Mouse (Mus musculus) forebrain, postnatal 0 days (tissue): Measurements from ENCODE around the gene Dlgap3. TPM values are rescaled to one million over a fixed set of nuclear protein-coding genes. Genes with fewer than 3 reads are reported as not detected.

Source experiments
- ATAC-seq: fragments of 200-750 bp; cut with Nextera tagmentation; 2 replicates; pipeline ENCODE4 v1.8.0; 2017; ENCODE audit warnings: mild to moderate bottlenecking, moderate library complexity
- DNase-seq: peaks from one replicate; pipeline ENCODE4 v3.0.0-alpha.2; 2015
- H3K27ac ChIP-seq: fragments of 300-500 bp; sonication (generic); 2 replicates; pipeline ENCODE4 v1.5.1; 2014; ENCODE audit warnings: low read depth, mild to moderate bottlenecking, antibody characterized with exemption, low read length, moderate library complexity, mixed read lengths
- H3K27me3 ChIP-seq: fragments of 300-500 bp; sonication (generic); 2 replicates; pipeline ENCODE4 v1.6.1; 2014; ENCODE audit warnings: mild to moderate bottlenecking, low read length, mixed read lengths; ENCODE audit not compliant: insufficient read depth
- H3K36me3 ChIP-seq: fragments of 300-500 bp; sonication (generic); 2 replicates; pipeline ENCODE4 v1.6.1; 2014; ENCODE audit warnings: mild to moderate bottlenecking, moderate library complexity; ENCODE audit not compliant: insufficient read depth
- H3K4me1 ChIP-seq: fragments of 300-500 bp; sonication (generic); 2 replicates; pipeline ENCODE4 v1.6.1; 2014; ENCODE audit warnings: antibody characterized with exemption; ENCODE audit not compliant: insufficient read depth
- H3K4me2 ChIP-seq: fragments of 300-500 bp; sonication (generic); 2 replicates; pipeline ENCODE4 v1.6.1; 2014; ENCODE audit warnings: low read depth, mild to moderate bottlenecking, moderate library complexity
- H3K4me3 ChIP-seq: fragments of 300-500 bp; sonication (generic); 2 replicates; pipeline ENCODE4 v1.5.1; 2014; ENCODE audit warnings: low read depth, low read length, mixed read lengths
- H3K9ac ChIP-seq: fragments of 300-500 bp; sonication (generic); 2 replicates; pipeline ENCODE4 v1.6.1; 2014; ENCODE audit warnings: mild to moderate bottlenecking
- H3K9me3 ChIP-seq: fragments of 300-500 bp; sonication (generic); 2 replicates; pipeline ENCODE4 v1.6.1; 2016; ENCODE audit warnings: low read length
- CTCF ChIP-seq: sonication (generic); IDR thresholded peaks from 2 replicates; pipeline ENCODE4 v1.5.1; 2016; ENCODE audit warnings: antibody characterized with exemption, control low read depth, low read depth
- WGBS: fragments of 180-500 bp; shearing (Covaris S2); extraction: QIAGEN DNeasy Blood & Tissue Kit; methylation state at CpG from one replicate; pipeline ENCODE4 v1.1.7; 2014; 5-methylcytosine and 5-hydroxymethylcytosine counted together
- polyA plus RNA-seq: library from polyadenylated mRNA; unstranded; fragments of >200 nt; fragmentation: Nextera tagmentation; extraction: Ambion mirVana; gene quantifications from 2 replicates; pipeline ENCODE4 v1.2.1, GENCODE M21; 2015
- total RNA-seq: library from RNA; depleted of rRNA; stranded (reverse); fragments of >200 nt; gene quantifications from 2 replicates; pipeline ENCODE4 v1.2.3, GENCODE M21; 2014

The Dlgap3 gene
- total and polyA plus RNA-seq, 2 experiments from 2014 or later = 28.0 to 85.5 TPM

DNA sequence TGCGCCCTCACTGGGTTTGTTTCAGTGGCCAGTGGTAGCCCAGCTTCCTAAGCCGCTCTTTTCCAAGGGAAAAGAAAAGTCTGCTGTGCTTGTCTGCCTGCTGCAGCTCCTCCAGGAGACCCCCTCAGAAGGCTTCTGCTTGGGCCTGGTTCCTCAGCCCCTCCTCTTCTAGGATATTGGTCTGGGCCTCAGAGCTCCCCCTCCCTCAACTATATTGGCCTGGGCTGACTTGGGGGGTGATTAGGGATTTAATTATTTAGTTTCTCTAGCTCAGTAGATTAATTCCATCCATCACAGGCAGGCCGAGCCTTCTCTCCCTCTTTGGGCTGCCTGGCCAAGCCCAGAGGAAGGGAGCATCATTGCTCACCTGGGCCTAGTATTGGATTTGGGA lies 11.4 kb downstream of the Dlgap3 start:
- no peaks in the 10 kb centered on the region for H3K36me3 ChIP-seq
- H3K9me3 ChIP-seq = no peaks in the 10 kb centered on the region
- no peaks in the 10 kb centered on the region for H3K27me3 ChIP-seq
- 0 out of 2 replicates have a peak, but pooled peaks cover 5% of the 10 kb centered on the region for H3K4me1 ChIP-seq
- no peak for DNase-seq
- 86% methylated on average over 3 of the region's 3 CpGs for WGBS
- ATAC-seq = no peak
- no peak overlapping the region for H3K4me2 ChIP-seq
- no peak overlapping the region for H3K27ac ChIP-seq
- H3K9ac ChIP-seq = no peak overlapping the region
- TF ChIP-seq CTCF = no peak
- no peak overlapping the region for H3K4me3 ChIP-seq

DNA sequence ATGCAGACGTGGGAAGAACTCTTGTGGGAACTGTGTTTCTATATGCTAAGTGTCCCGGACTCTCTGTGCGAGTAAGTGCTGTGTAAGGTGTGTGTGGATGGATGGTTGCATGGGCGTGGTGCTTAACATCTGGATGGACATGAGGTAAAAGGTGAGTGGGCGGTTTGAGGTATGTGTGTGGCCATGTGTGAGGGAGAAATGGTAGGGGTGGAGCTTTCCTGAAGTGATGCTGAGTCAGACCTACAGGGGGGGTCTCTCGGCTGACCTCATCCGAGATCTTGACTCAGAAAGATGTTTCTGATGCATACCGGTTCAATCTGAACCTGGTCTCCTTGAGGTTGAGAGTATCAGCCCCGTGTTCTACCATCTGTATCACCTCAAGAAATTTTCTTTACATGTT lies 12.0 kb downstream of the Dlgap3 start:
- no peak overlapping the region for H3K27ac ChIP-seq
- ATAC-seq (no peak), DNase-seq (no peak)
- H3K4me2 ChIP-seq = no peak overlapping the region
- H3K27me3 ChIP-seq = no peaks in the 10 kb centered on the region
- no peak for TF ChIP-seq CTCF
- no peak overlapping the region for H3K4me3 ChIP-seq
- no peaks in the 10 kb centered on the region for H3K9me3 ChIP-seq
- 92% methylated on average over 9 of the region's 9 CpGs for WGBS
- H3K36me3 ChIP-seq = no peaks in the 10 kb centered on the region
- H3K9ac ChIP-seq = no peak overlapping the region
- H3K4me1 ChIP-seq = 0 out of 2 replicates have a peak, but pooled peaks cover 5% of the 10 kb centered on the region

DNA sequence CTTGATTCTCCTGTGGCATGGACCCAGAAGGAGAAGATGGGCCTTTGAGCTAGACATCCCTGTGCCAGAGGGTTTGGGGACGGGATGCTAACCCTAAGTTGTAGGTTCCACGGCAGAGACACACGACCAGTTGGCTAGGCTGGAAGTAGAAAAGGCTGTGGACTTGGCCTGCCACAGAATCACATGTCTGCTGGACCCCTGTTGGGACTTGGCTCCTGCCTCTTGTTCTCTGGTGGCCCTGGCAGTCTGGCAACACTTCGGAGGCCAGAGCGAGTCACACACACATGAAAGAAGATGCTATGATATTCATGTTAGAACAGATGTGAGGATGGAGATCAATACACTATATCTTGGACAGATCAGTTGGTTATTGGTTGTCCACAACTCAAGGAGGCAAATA lies 14.9 kb downstream of the Dlgap3 start:
- Histone ChIP-seq H3K4me2 (no peak overlapping the region), H3K27ac (no peak overlapping the region), H3K9ac (no peak overlapping the region), H3K27me3 (no peaks in the 10 kb centered on the region), H3K4me1 (no peaks in the 10 kb centered on the region), H3K36me3 (no peaks in the 10 kb centered on the region), H3K9me3 (no peaks in the 10 kb centered on the region), H3K4me3 (no peak overlapping the region)
- DNase-seq (no peak), ATAC-seq (no peak)
- 80% methylated on average over 5 of the region's 5 CpGs for WGBS
- no peak for TF ChIP-seq CTCF

DNA sequence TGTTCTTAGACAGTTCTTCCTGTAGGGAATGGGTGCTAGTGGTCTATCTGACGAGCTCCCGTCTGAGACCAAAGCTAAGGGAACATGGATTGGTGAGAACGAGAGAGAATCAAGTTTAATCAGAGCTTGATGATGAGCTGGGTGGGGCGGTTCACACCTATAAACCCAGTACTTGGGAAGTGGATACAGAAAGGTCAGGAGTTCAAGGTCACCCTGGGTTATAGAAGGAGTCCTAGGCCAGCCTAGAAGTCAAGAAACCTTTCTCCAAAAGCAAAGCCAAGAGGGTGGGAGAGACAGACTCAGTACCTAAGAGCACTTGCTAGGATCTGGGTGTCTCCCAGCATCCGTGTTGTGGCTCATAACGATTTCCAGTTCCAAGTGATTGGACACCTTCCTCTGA lies 21.9 kb downstream of the Dlgap3 start:
- ATAC-seq (no peak), DNase-seq (no peak)
- 91% methylated on average over 6 of the region's 6 CpGs for WGBS
- Histone ChIP-seq H3K36me3 (peaks cover 11% of the 10 kb centered on the region), H3K4me2 (no peak overlapping the region), H3K27me3 (no peaks in the 10 kb centered on the region), H3K9me3 (no peaks in the 10 kb centered on the region), H3K4me3 (no peak overlapping the region), H3K4me1 (0 out of 2 replicates have a peak, but pooled peaks cover 2% of the 10 kb centered on the region), H3K27ac (no peak overlapping the region), H3K9ac (no peak overlapping the region)
- no peak for TF ChIP-seq CTCF

DNA sequence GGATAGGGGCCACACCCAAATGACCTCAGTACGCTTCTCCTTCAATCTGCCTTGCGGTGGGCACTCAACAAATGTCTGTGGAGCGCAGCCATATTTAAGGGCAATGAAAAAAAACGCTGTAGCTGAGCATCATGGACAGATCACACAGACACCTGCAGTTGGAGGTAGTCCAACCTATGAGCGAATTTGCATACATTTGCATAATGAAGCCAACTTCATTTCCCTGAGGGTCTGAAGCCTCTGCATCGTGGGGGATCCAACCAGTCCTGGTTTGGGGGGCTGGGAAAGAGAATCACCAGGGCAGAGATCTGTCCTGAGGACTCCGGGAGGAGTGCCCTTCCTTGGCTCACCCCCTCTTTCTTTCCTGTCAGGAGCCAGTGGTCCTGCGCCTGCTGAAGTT lies 23.7 kb downstream of the Dlgap3 start:
- no peaks in the 10 kb centered on the region for H3K9me3 ChIP-seq
- TF ChIP-seq CTCF = no peak
- ATAC-seq (no peak), DNase-seq (no peak)
- WGBS = 52% methylated on average over 8 of the region's 8 CpGs
- no peak overlapping the region for H3K27ac ChIP-seq
- 0 out of 2 replicates have a peak, but pooled peaks cover 2% of the 10 kb centered on the region for H3K4me1 ChIP-seq
- no peaks in the 10 kb centered on the region for H3K27me3 ChIP-seq
- H3K36me3 ChIP-seq = peaks cover 11% of the 10 kb centered on the region
- no peak overlapping the region for H3K4me2 ChIP-seq
- no peak overlapping the region for H3K4me3 ChIP-seq
- H3K9ac ChIP-seq = no peak overlapping the region

DNA sequence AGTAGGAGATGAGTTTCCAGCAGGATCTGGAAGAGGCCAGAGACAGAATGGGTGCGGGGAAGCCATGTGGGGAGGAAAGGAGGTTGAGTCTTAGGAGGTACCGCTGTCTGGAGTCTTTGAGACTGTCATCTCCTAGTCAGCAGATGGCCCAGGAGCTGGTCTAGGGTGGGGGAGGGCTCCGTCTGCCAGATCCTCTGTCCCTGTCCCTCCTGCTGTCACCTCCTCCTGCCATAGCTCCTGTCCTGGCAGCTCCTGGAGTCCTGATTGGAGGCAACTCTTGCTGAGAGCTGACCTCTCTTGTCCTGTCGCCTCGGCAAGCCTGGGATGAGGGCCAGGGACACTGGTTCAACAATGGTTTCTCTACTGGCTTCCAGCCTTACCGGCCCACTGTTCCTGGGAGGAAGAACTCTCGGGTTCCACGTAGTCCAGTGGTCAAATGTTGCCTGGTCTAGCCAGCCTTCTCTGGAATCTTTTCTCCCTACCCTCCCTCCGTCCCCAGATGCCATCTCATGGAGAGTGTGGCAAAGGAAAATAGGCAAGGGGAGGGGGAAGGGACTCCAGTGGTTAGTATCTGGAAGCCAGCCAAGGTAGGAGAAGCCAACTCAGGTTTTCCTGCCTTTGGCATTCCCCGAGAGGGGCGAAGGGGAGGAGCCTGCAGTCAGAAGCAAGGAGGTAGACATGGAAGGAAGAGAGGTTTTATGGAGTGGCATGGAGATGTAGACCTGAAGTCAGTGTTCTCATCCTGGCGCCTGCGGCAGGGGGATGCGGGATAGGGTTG lies 24.6 kb downstream of the Dlgap3 start:
- Histone ChIP-seq H3K27me3 (no peaks in the 10 kb centered on the region), H3K36me3 (peaks cover 11% of the 10 kb centered on the region), H3K9ac (no peak overlapping the region), H3K9me3 (no peaks in the 10 kb centered on the region), H3K27ac (no peak overlapping the region), H3K4me3 (no peak overlapping the region), H3K4me1 (0 out of 2 replicates have a peak, but pooled peaks cover 2% of the 10 kb centered on the region), H3K4me2 (no peak overlapping the region)
- ATAC-seq = no peak
- no peak for DNase-seq
- TF ChIP-seq CTCF = no peak
- WGBS = 54% methylated on average over 14 of the region's 14 CpGs

DNA sequence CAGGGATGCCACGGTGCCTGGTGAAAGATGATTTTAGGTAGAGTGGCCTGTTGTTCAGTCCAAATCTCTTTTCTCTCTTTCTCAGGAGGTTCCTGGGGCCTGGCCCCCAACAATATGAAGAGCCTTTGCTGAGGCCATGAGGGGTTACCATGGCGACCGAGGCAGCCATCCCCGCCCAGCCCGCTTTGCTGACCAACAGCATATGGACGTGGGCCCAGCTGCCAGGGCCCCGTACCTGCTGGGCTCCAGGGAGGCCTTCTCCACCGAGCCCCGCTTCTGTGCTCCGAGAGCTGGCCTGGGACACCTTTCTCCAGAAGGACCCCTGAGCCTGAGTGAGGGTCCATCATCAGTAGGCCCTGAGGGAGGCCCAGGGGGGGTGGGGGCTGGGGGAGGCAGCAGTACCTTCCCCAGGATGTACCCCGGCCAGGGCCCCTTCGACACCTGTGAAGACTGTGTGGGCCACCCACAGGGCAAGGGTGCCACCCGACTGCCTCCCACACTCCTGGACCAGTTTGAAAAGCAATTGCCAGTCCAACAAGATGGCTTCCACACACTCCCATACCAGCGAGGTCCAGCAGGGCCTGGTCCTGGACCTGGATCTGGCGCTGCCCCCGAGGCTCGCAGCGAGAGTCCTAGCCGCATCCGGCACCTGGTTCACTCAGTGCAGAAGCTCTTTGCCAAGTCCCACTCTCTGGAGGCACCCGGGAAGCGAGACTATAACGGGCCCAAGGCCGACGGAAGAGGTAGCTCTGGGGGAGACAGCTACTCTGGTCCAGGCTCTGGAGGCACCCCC lies 25.7 kb downstream of the Dlgap3 start:
- H3K4me3 ChIP-seq = no peak overlapping the region
- H3K27ac ChIP-seq = no peak overlapping the region
- WGBS = 80% methylated on average over 25 of the region's 25 CpGs
- TF ChIP-seq CTCF = no peak
- ATAC-seq (no peak), DNase-seq (no peak)
- no peak overlapping the region for H3K4me2 ChIP-seq
- H3K9me3 ChIP-seq = no peaks in the 10 kb centered on the region
- no peaks in the 10 kb centered on the region for H3K27me3 ChIP-seq
- H3K36me3 ChIP-seq = peaks cover 11% of the 10 kb centered on the region
- no peak overlapping the region for H3K9ac ChIP-seq
- H3K4me1 ChIP-seq = no peaks in the 10 kb centered on the region
